ENCODE assay signal across 8 mouse cellular contexts in genomic region chr3:95674236-95674635, GRCm38 (mm10). TPM values are rescaled to one million over a fixed set of nuclear protein-coding genes. Genes with fewer than 3 reads are reported as not detected.
DNase-seq lines count a peak whose midpoint lies in the region; ATAC-seq and TF ChIP-seq lines count a peak whose summit lies in the region.

No protein-coding gene starts in this region.

- no peak for DNase-seq in testis, postnatal 10 days (ENCODE audit: low spot score)
- DNase-seq in embryo, embryonic 10.5 days (ENCODE audit: low spot score): peak; percentile 60
- DNase-seq in kidney, postnatal 10 days: peak; percentile 79
- peak; percentile 74 to 84 for DNase-seq in thymus, postnatal 10 days (ENCODE audit: low spot score in 2 of 2)
- no peak for DNase-seq in frontal cortex, postnatal 14 days (ENCODE audit: low spot score in 2 of 2)

- H3K9me3 ChIP-seq in heart, embryonic 14.5 days (ENCODE audit: control insufficient read depth, low read length): no peaks in the 10 kb centered on the region
- H3K9me3 ChIP-seq in megakaryocyte, embryonic 14.5 days: no peaks in the 10 kb centered on the region

- peak overlapping the region; percentile 54; the same call in 1 of the 2 replicates for H3K27ac ChIP-seq in testis, adult 2 months (ENCODE audit: control insufficient read depth, insufficient read depth, low read depth, low read length)
- H3K27ac ChIP-seq in heart, embryonic 14.5 days (replicated peaks in 1 of 2; ENCODE audit: control insufficient read depth in 1 of 2, insufficient read depth in 1 of 2, low read depth in 2 of 2, low read length in 2 of 2): peak overlapping the region; percentile 74 to 97

- H3K4me1 ChIP-seq in testis, adult 2 months (ENCODE audit: control insufficient read depth, insufficient read depth, low read length): peaks cover 24% of the 10 kb centered on the region
- H3K4me1 ChIP-seq in heart, embryonic 14.5 days (ENCODE audit: control insufficient read depth in 2 of 2, insufficient read depth in 2 of 2, low read length in 2 of 2): peaks cover 46 to 59% of the 10 kb centered on the region in 2 experiments
- H3K4me1 ChIP-seq in megakaryocyte, embryonic 14.5 days: peaks cover 83% of the 10 kb centered on the region

- no peak for TF ChIP-seq CTCF in testis, adult 2 months (IDR thresholded peaks at IDR 0.05; ENCODE audit: control insufficient read depth, insufficient read depth, insufficient replicate concordance, low read depth, low read length)

- no peak for TF ChIP-seq POLR2A in testis, adult 2 months (IDR thresholded peaks at IDR 0.05; ENCODE audit: control insufficient read depth, low read depth, low read length)

- H3K27me3 ChIP-seq in testis, adult 2 months (ENCODE audit: control insufficient read depth, insufficient read depth, low read length): no peaks in the 10 kb centered on the region
- no peaks in the 10 kb centered on the region for H3K27me3 ChIP-seq in heart, embryonic 14.5 days (ENCODE audit: control insufficient read depth, insufficient read depth, low read length)
- no peaks in the 10 kb centered on the region for H3K27me3 ChIP-seq in megakaryocyte, embryonic 14.5 days (replicated peaks)

- no peak overlapping the region for H3K4me3 ChIP-seq in testis, adult 2 months (ENCODE audit: control insufficient read depth, low read depth, low read length)
- 0 out of 4 replicates have a peak overlapping the region, but pooled peaks of 1 of the 2 experiments have one; percentile 11 for H3K4me3 ChIP-seq in heart, embryonic 14.5 days (ENCODE audit: control insufficient read depth in 1 of 2, insufficient read depth in 1 of 2, low read depth in 1 of 2, low read length in 2 of 2)
- peak overlapping the region; percentile 89 for H3K4me3 ChIP-seq in megakaryocyte, embryonic 14.5 days (replicated peaks)

- H3K4me2 ChIP-seq in heart, embryonic 14.5 days (ENCODE audit: low read length): peak overlapping the region; percentile 58

- WGBS in heart, embryonic 14.5 days: no CpG with 5 or more reads among the region's 2 CpGs

- ATAC-seq in heart, embryonic 14.5 days (ENCODE audit: insufficient number of reproducible peaks, insufficient read depth, low FRiP score, low read depth): peak; percentile 68

- H3K36me3 ChIP-seq in testis, adult 2 months (ENCODE audit: control insufficient read depth, insufficient read depth, low read length): no peaks in the 10 kb centered on the region
- peaks cover 23% of the 10 kb centered on the region for H3K36me3 ChIP-seq in heart, embryonic 14.5 days (ENCODE audit: control insufficient read depth, insufficient read depth, low read length)
- peaks cover 60% of the 10 kb centered on the region for H3K36me3 ChIP-seq in megakaryocyte, embryonic 14.5 days (replicated peaks; ENCODE audit: low read length)

- peak overlapping the region; percentile 67 for H3K9ac ChIP-seq in heart, embryonic 14.5 days (ENCODE audit: low read length)

RNA-seq across cellular contexts. Expression of gene Adamtsl4, which starts 13.5 kb away (rescaled TPM):
- polyA plus RNA-seq in testis, adult 2 months (2012; rRNA removed): 0.74 and 2.3 TPM in 2 replicates
- 6.3 and 7.0 TPM in 2 replicates for polyA plus RNA-seq in heart, embryonic 14.5 days (2014; fragmentation: Nextera tagmentation; extraction: Ambion mirVana)
- 0.83 TPM in 1 of 2 replicates, not detected in the other for polyA plus RNA-seq in megakaryocyte, embryonic 14.5 days (2012; ENCODE audit: insufficient read depth, low replicate concordance)

RNA-seq across cellular contexts. Expression of gene Mcl1, which starts 15.6 kb away (rescaled TPM):
- polyA plus RNA-seq in testis, adult 2 months (2012; rRNA removed): 27.4 and 40.2 TPM in 2 replicates
- 54.3 and 57.2 TPM in 2 replicates for polyA plus RNA-seq in heart, embryonic 14.5 days (2014; fragmentation: Nextera tagmentation; extraction: Ambion mirVana)
- 222 and 245 TPM in 2 replicates for polyA plus RNA-seq in megakaryocyte, embryonic 14.5 days (2012; ENCODE audit: insufficient read depth, low replicate concordance)

RNA-seq across cellular contexts. Expression of gene Ensa, which starts 49.4 kb away (rescaled TPM):
- 11.1 and 13.9 TPM in 2 replicates for polyA plus RNA-seq in testis, adult 2 months (2012; rRNA removed)
- 47.4 and 51.1 TPM in 2 replicates for polyA plus RNA-seq in heart, embryonic 14.5 days (2014; fragmentation: Nextera tagmentation; extraction: Ambion mirVana)
- polyA plus RNA-seq in megakaryocyte, embryonic 14.5 days (2012; ENCODE audit: insufficient read depth, low replicate concordance): 21.1 and 41.0 TPM in 2 replicates

Comparison
In these comparisons a context has a peak if more than half of its experiments do, and no peak if none do; other contexts are left out.
1. DNase-seq: peak in embryo, embryonic 10.5 days (single experiment), kidney, postnatal 10 days (single experiment) and thymus, postnatal 10 days (2 of 2); none in testis, postnatal 10 days (single experiment) and frontal cortex, postnatal 14 days (0 of 2).